Mouse (Mus musculus): ENCODE measurements around the gene Mertk. TPM values are rescaled to one million over a fixed set of nuclear protein-coding genes. Genes with fewer than 3 reads are reported as not detected.

Gene Mertk
- polyA plus RNA-seq, 1 experiment from 2014 or later: 1.9 TPM

DNA sequence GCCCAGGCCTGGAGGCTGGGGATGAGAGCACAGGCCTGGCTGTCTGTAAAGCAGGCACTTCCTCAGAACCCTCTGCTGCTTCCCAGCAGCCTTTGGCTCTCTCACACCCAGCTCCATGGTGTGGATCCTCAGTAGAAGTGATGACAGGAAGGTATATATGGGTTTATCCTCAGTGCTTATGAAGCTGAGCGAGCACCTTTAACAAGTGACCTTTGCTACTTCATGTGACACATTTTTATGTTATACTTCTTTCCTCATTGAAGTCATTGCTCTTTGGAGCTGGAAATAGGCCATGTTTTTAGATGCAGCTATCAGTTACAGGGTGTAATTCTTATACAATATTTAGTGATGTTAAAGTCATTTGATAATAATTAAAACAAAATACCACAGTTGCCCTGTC, 67.0 kb downstream of the Mertk start:
- DNase-seq (ENCODE audit: low spot score): no peak

- DNase-seq (ENCODE audit: low spot score): no peak
These were observed 69.9 kb downstream of the Mertk start for GRCm38 (mm10) chr2:128768545-128769247.

DNA sequence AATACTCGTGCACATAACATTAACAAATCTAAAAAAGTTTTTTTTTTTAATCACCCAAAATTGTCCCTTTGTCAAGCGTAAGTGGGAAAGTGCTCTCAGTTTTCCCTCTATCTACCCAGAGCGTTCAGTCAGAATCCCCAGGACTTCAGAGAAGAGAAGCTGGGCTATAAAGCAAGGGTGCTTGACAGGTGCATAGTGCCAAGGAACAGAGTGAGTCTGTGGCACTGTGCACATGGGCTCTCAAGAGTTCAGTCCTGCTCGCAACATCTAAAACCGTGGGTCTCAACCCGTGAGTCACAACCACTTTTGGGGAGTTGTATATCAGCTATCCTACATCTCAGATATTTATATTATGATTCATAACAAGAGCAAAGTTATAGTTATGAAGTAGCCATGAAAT, 71.8 kb downstream of the Mertk start:
- DNase-seq (ENCODE audit: low spot score): no peak

DNA sequence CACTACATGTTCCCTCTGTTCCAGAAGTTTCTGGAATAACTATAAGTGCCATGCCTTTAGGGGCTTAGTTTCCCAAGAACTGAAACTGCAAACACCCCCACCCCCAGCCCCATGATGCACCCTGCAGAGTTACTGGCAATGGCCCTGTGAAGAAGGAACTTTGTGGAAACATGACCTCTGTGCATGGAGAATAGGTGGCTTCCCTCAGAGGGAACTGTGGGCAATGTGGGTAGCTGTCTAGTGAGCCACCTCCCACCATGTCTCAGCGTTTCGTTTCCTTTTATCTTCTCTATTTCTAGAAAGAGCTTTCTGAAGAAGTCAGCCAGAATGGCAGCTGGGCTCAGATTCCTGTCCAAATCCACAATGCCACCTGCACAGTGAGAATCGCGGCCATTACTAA, 72.3 kb downstream of the Mertk start:
- no peak for DNase-seq (ENCODE audit: low spot score)

GRCm38 (mm10) chr2:128771750-128772338, 73.1 kb downstream of the Mertk start:
- no peak for DNase-seq (ENCODE audit: low spot score)

DNA sequence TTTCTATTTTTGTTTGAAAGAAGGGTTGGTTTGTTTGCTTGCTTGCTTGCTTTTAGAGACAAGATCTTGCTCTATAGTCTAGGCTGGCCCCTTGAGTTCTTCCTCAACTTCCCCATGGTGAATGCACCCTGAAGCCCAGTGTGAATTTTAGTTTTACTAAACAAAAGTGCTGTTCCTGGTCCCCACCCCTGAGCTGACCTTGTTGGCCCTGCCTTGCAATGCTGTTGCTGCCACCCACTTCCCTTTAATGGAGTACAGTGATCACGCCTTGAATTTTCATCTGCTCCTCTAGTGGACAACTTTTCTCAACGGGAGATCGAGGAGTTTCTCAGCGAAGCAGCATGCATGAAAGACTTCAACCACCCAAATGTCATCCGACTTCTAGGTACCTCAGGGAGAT, 83.5 kb downstream of the Mertk start:
- DNase-seq (ENCODE audit: low spot score): no peak

GRCm38 (mm10) chr2:128783660-128784345, 85.0 kb downstream of the Mertk start:
- DNase-seq (ENCODE audit: low spot score): no peak

GRCm38 (mm10) chr2:128784814-128785213, 86.1 kb downstream of the Mertk start:
- no peak for DNase-seq (ENCODE audit: low spot score)

GRCm38 (mm10) chr2:128786341-128786740, 87.6 kb downstream of the Mertk start:
- no peak for DNase-seq (ENCODE audit: low spot score)

GRCm38 (mm10) chr2:128786795-128787194, 88.0 kb downstream of the Mertk start:
- no peak for DNase-seq (ENCODE audit: low spot score)

DNA sequence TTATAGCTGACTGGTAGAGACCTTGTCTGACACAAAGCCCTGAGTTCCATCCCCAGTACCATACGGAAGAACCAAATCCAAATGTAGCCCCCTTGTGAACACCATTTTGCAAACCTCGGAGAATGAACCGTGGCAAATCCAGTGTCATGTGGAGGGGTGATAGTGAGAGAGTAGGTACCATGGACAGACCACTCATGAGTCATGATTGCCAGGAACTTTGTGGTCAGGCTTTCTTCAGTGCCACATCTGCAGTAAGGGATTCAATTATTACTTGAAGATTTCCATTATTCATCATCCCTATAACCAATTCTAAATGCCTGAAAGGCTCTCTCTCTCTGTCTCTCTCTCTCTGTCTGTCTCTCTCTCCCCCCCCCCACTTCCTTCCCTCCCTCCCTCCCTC, 89.0 kb downstream of the Mertk start:
- DNase-seq (ENCODE audit: low spot score): no peak

- DNase-seq (ENCODE audit: low spot score): no peak
These were observed 92.3 kb downstream of the Mertk start for GRCm38 (mm10) chr2:128790875-128791614.

GRCm38 (mm10) chr2:128793958-128794357, 95.2 kb downstream of the Mertk start:
- no peak for DNase-seq (ENCODE audit: low spot score)

DNA sequence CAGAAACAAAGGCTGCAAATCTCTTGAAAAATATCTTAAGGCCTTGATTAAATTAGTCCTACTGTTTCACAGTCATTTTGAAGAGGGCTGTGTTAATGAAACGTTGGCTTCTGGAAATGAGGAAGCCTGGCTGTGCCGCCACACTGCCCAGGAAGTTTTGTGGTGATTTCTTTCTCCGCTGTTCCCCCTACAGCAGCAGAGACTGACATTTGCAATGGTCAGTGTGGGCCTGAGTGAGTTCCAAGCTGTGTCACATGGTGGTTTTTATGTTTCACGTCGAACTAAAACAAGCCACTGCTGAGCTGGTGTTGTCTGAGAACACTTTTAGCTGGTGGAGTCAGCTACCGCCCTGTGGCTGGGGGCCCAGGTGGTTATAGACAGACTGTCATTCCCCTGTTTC, 97.7 kb downstream of the Mertk start:
- no peak for DNase-seq (ENCODE audit: low spot score)

DNA sequence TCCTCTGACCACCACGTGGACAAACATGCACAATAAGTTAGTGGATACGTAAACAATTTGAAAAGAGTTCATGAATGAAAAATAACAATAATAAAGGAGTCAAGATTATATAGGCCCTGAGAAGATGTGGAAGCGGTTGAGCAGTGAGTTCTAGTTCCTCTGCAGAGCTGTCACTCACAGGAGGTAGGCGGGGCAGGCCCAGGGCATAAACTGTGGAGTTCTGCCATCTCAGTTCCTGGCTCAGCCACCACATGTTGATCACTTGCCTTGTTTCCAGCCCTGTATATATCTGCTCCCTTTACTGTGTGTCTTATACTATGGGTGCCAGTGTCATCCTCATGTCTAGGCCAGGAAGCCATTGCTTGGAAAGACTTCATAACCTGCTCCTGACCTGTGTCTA, 104.7 kb downstream of the Mertk start:
- no peak for DNase-seq (ENCODE audit: low spot score)

DNA sequence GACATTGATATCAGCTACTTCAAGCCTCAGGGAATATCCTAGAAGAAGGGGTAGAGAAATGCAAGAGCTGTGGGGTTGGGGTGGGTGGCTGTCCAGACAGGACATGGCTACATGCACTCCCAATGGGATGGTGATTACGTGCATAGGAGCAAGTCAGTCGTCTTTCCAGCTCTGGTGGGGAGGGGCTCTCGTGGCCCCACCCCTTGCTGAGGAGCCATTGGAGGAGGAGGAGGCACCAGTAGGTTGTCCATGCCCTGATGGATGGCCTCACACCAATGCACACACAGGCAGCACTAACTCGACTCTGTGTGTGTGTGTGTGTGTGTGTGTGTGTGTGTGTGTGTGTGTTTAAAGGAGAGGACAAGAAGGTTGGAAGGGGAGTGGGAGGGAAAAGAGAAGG, 106.6 kb downstream of the Mertk start:
- DNase-seq (ENCODE audit: low spot score): no peak

- DNase-seq (ENCODE audit: low spot score): no peak
These were observed 107.8 kb downstream of the Mertk start for GRCm38 (mm10) chr2:128806561-128806960.

DNA sequence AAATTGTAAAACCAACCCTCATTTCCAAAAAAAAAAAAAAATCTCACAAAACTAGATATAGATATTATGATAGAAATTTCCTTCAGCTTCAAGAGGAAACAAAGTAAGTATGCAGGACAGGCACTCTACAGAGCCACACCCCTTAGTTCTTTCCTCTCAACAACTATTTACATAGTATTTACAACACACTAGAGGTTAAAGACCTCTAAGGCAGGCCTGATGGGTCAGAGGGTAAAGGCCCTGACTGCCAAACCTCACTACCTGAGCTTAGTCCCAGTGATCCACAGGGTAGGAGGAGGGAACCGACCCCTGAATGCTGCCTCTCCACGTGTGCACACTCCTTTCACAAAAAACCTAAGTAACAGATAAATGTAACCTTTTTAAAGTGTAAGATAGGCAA, 114.0 kb downstream of the Mertk start:
- no peak for DNase-seq (ENCODE audit: low spot score)

DNA sequence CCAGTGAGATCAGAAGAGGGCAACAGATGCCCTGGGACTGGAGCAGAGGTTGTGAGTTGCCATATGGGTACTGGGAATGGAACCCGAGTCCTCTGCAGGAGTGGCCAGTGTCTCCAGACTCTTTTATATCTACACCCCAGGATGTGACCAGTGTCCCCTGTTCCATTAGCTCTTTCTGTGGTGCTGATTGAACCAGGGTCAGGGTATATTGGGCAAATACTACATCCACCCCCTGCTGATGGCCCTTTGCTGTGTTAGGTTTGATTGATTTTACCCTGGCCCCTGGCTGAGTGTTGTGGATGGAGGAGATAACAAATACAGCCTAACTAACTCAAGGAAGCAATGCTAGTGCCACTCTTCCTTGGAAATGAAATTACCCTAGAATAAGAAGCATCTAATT, 117.6 kb downstream of the Mertk start:
- no peak for DNase-seq (ENCODE audit: low spot score)

DNA sequence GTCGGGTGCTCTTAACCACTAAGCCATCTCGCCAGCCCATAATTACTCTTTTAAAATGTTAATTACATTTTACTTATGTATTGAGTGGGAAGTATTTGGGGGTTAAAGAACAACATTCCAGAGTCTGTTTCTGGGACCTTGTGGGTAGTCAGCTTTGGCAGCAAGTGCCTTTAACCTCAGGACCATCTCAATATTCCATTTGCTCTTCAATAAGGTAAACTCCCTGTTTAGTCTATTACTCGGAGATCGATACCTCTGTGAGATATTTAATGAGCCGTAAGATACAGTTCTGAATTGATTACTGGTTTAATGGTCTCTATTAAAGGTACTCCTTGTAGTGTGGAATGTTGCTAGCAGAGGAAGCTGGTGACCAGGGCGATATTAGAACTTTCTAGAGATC, 118.2 kb downstream of the Mertk start:
- no peak for DNase-seq (ENCODE audit: low spot score)

- peak; percentile 78 for DNase-seq (ENCODE audit: low spot score)
These were observed 118.6 kb downstream of the Mertk start for GRCm38 (mm10) chr2:128817387-128817785.

Measured in thymus, postnatal 0 days (tissue).